Mouse (Mus musculus): Measurements from ENCODE around the gene Nos1ap. TPM values are rescaled to one million over a fixed set of nuclear protein-coding genes. Genes with fewer than 3 reads are reported as not detected.

Nos1ap gene
- total RNA-seq, 2 experiments from 2014 or later: 207 to 209 TPM

- no peak overlapping the region for H3K4me3 ChIP-seq
- TF ChIP-seq CTCF (conservative IDR thresholded peaks at IDR 0.05): no peak
- DNase-seq (ENCODE audit: low spot score in 2 of 2): no peak
- H3K27ac ChIP-seq: no peak overlapping the region
Observed at GRCm38 (mm10) chr1:170323001-170323400, 266.7 kb downstream of the Nos1ap start.

- no peak for TF ChIP-seq CTCF (conservative IDR thresholded peaks at IDR 0.05)
- Histone ChIP-seq H3K4me3 (no peak overlapping the region), H3K27ac (no peak overlapping the region)
- no peak for DNase-seq (ENCODE audit: low spot score in 2 of 2)
Observed at GRCm38 (mm10) chr1:170322046-170322445, 267.6 kb downstream of the Nos1ap start.

- Histone ChIP-seq H3K27ac (no peak overlapping the region), H3K4me3 (no peak overlapping the region)
- no peak for TF ChIP-seq CTCF (conservative IDR thresholded peaks at IDR 0.05)
- DNase-seq (ENCODE audit: low spot score in 2 of 2): no peak
Observed at GRCm38 (mm10) chr1:170311431-170311830, 278.2 kb downstream of the Nos1ap start.

GRCm38 (mm10) chr1:170308503-170308902 is 281.2 kb downstream of the Nos1ap start, which contains the start of gene Spata46:
TSS of gene Spata46 (plus strand) at chr1:170308803.
- Histone ChIP-seq H3K4me3 (no peak within 1 kb of the TSS), H3K27ac (no peak within 1 kb of the TSS)
- DNase-seq (ENCODE audit: low spot score in 2 of 2): no peak
- TF ChIP-seq CTCF (conservative IDR thresholded peaks at IDR 0.05): no peak

GRCm38 (mm10) chr1:170306232-170306631 is 283.4 kb downstream of the Nos1ap start, which contains the start of gene Gm7694:
TSS of gene Gm7694 (minus strand) at chr1:170306332.
- H3K4me3 ChIP-seq: no peak within 1 kb of the TSS
- DNase-seq (ENCODE audit: low spot score in 2 of 2): no peak
- TF ChIP-seq CTCF (conservative IDR thresholded peaks at IDR 0.05): no peak
- no peak within 1 kb of the TSS for H3K27ac ChIP-seq

- no peak for DNase-seq (ENCODE audit: low spot score in 2 of 2)
- Histone ChIP-seq H3K27ac (no peak overlapping the region), H3K4me3 (no peak overlapping the region)
- no peak for TF ChIP-seq CTCF (conservative IDR thresholded peaks at IDR 0.05)
Observed at GRCm38 (mm10) chr1:170305002-170305401, 284.7 kb downstream of the Nos1ap start.

- Histone ChIP-seq H3K27ac (no peak overlapping the region), H3K4me3 (no peak overlapping the region)
- no peak for DNase-seq (ENCODE audit: low spot score in 2 of 2)
- no peak for TF ChIP-seq CTCF (conservative IDR thresholded peaks at IDR 0.05)
Observed at GRCm38 (mm10) chr1:170303103-170303502, 286.6 kb downstream of the Nos1ap start.

- Histone ChIP-seq H3K27ac (no peak overlapping the region), H3K4me3 (no peak overlapping the region)
- no peak for TF ChIP-seq CTCF (conservative IDR thresholded peaks at IDR 0.05)
- no peak for DNase-seq (ENCODE audit: low spot score in 2 of 2)
Observed at GRCm38 (mm10) chr1:170302456-170302855, 287.2 kb downstream of the Nos1ap start.

GRCm38 (mm10) chr1:170301686-170302085 is 288.0 kb downstream of the Nos1ap start:
- TF ChIP-seq CTCF (conservative IDR thresholded peaks at IDR 0.05): no peak

GRCm38 (mm10) chr1:170299496-170299895 is 290.2 kb downstream of the Nos1ap start:
- Histone ChIP-seq H3K27ac (no peak overlapping the region), H3K4me3 (no peak overlapping the region)
- TF ChIP-seq CTCF (conservative IDR thresholded peaks at IDR 0.05): no peak
- no peak for DNase-seq (ENCODE audit: low spot score in 2 of 2)

More at GRCm38 (mm10) chr1:170301686-170302085, 288.0 kb downstream of the Nos1ap start:
- DNase-seq (ENCODE audit: low spot score in 2 of 2): no peak
- Histone ChIP-seq H3K27ac (no peak overlapping the region), H3K4me3 (no peak overlapping the region)

GRCm38 (mm10) chr1:170294786-170295570 is 294.7 kb downstream of the Nos1ap start:
- Histone ChIP-seq H3K27ac (peak overlapping the region; percentile 28; the same call in 1 of the 2 replicates), H3K4me3 (no peak overlapping the region)
- no peak for TF ChIP-seq CTCF (conservative IDR thresholded peaks at IDR 0.05)
- DNase-seq (ENCODE audit: low spot score in 2 of 2): peak in 1 of 2 experiments; percentile 14

GRCm38 (mm10) chr1:170293257-170293656 is 296.4 kb downstream of the Nos1ap start:
- no peak for TF ChIP-seq CTCF (conservative IDR thresholded peaks at IDR 0.05)
- no peak overlapping the region for H3K4me3 ChIP-seq
- DNase-seq (ENCODE audit: low spot score in 2 of 2): no peak
- H3K27ac ChIP-seq: peak overlapping the region; percentile 53; the same call in 1 of the 2 replicates

- peak; percentile 96 for TF ChIP-seq CTCF (conservative IDR thresholded peaks at IDR 0.05)
- no peak overlapping the region for H3K4me3 ChIP-seq
- H3K27ac ChIP-seq: peak overlapping the region; percentile 53
- DNase-seq (ENCODE audit: low spot score in 2 of 2): peak; percentile 70 to 72
Observed at GRCm38 (mm10) chr1:170292239-170292951, 297.3 kb downstream of the Nos1ap start.
